Mouse (Mus musculus) liver, adult 2 months (tissue): ENCODE data around the gene Rpl5.

ENCODE experiments used
- CTCF ChIP-seq: fragments of 200-500 bp; IDR thresholded peaks from 2 replicates; pipeline ENCODE4 v1.5.1; 2011; ENCODE audit warnings: low read depth, low read length, control low read depth
- POLR2A ChIP-seq: fragments of 200-500 bp; IDR thresholded peaks from 2 replicates; pipeline ENCODE4 v1.6.1; 2011; ENCODE audit warnings: low read length, control low read depth; ENCODE audit not compliant: insufficient read depth; ENCODE audit errors: extremely low read depth

DNA sequence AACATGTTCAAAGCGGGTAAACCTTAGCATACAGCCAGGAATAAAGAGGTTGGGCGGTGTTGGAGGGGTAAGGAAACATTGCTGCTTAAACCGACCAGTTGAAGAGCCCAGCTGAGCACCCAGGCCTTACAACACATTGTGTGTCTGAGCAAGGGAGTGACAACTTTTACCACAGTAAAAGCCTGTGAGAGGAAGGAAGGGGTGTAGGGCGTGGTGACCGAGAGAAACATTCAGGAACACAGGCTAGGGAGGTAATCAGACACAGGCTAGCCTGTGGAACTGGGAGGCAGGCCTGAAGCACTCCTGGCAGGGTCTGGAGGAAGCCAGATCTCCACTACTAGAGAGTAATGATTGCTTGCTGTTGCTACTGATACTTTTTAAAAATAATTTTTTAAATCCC, 50.3 kb downstream of the Rpl5 start:
- TF ChIP-seq POLR2A (no peak), CTCF (no peak)
